Mouse (Mus musculus): ENCODE measurements around the gene Fbxo6. TPM values are rescaled to one million over a fixed set of nuclear protein-coding genes. Genes with fewer than 3 reads are reported as not detected.

The Fbxo6 gene
- polyA plus RNA-seq (2017; shearing (Covaris generic)) = 45.7 TPM

GRCm38 (mm10) chr4:148151267-148152168 lies at the start of gene Fbxo6:
Gene Fbxo6, minus strand, starts transcription at chr4:148152140.

GRCm38 (mm10) chr4:148160436-148161390 lies 8.8 kb upstream of the Fbxo6 start, which contains the start of the genes Fbxo44 and Fbxo2:
Gene Fbxo44, minus strand, starts transcription at chr4:148160482.
Gene Fbxo2, plus strand, starts transcription at chr4:148160621.

GRCm38 (mm10) chr4:148130561-148131413 lies 21.2 kb downstream of the Fbxo6 start, which contains the start of gene Draxin:
Gene Draxin, minus strand, starts transcription at chr4:148130698.

GRCm38 (mm10) chr4:148130133-148130532 lies 21.8 kb downstream of the Fbxo6 start, which contains the start of gene Mad2l2:
Gene Mad2l2, plus strand, starts transcription at chr4:148130384.

Other genes starting within 250 kb of the Fbxo6 start
- gene Mfn2, start 247.4 kb downstream of the Fbxo6 start, polyA plus RNA-seq (2017; shearing (Covaris generic)) = 51.4 TPM
- 10.1 TPM for gene Plod1, start 215.4 kb downstream of the Fbxo6 start, polyA plus RNA-seq (2017; shearing (Covaris generic))
- 2.8 TPM for gene 2510039O18Rik, start 211.2 kb downstream of the Fbxo6 start, polyA plus RNA-seq (2017; shearing (Covaris generic))
- gene Nppb, start 166.4 kb downstream of the Fbxo6 start, polyA plus RNA-seq (2017; shearing (Covaris generic)) = not detected
- gene Nppa, start 151.4 kb downstream of the Fbxo6 start, polyA plus RNA-seq (2017; shearing (Covaris generic)) = not detected
- 7.8 TPM for gene Clcn6, start 113.3 kb downstream of the Fbxo6 start, polyA plus RNA-seq (2017; shearing (Covaris generic))
- 23.0 TPM for gene Mthfr, start 113.1 kb downstream of the Fbxo6 start, polyA plus RNA-seq (2017; shearing (Covaris generic))
- gene Agtrap, start 64.1 kb downstream of the Fbxo6 start, polyA plus RNA-seq (2017; shearing (Covaris generic)) = 26.2 TPM
- 44.0 TPM for gene Mad2l2, start 21.8 kb downstream of the Fbxo6 start, polyA plus RNA-seq (2017; shearing (Covaris generic))
- gene Draxin, start 21.4 kb downstream of the Fbxo6 start, polyA plus RNA-seq (2017; shearing (Covaris generic)) = not detected
- 3.1 TPM for gene Fbxo44, start 8.3 kb upstream of the Fbxo6 start, polyA plus RNA-seq (2017; shearing (Covaris generic))
- gene Fbxo2, start 8.5 kb upstream of the Fbxo6 start, polyA plus RNA-seq (2017; shearing (Covaris generic)) = not detected
- gene Disp3, start 135.8 kb upstream of the Fbxo6 start, polyA plus RNA-seq (2017; shearing (Covaris generic)) = not detected

All from activated CD4-positive, CD25-positive, alpha-beta regulatory T cell, adult 9 weeks (primary cell).